Mouse (Mus musculus): Measurements from ENCODE around the gene Krtap12-1. TPM values are rescaled to one million over a fixed set of nuclear protein-coding genes. Genes with fewer than 3 reads are reported as not detected.
"Not testable (repeated sequence)": the region's sequence is repeated elsewhere in the genome, so short reads cannot be mapped to it uniquely, and the experiment has no call there.

Gene Krtap12-1
- polyA plus RNA-seq, 1 experiment from 2014 or later: not detected

DNA sequence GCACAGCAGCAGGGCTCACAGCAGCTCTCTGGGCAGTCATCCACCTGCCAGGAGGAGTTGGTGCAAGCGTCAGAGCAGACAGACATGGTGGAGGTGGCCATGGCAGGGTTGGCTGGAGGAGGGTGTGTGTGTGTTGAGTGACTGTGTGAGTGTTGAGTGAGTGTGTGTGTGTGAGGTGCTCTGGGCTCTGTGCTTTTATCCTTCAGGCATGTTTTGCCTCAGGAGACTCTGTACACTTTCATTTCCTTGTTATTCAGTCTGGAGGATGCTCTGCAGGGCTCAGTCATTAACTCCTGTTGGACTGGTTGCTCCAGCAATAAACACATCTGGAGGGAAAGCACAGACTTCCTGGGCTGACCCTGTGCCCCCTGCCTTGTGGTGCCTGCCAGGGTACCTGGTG, 30.9 kb downstream of the Krtap12-1 start, which contains the start of gene Gm9736:
Gene Gm9736 (minus strand): TSS at position 101 of the 400 bp plus-strand sequence.
- not testable (repeated sequence) for H3K27me3 ChIP-seq; H3K36me3 ChIP-seq; H3K9ac ChIP-seq (replicated peaks); H3K4me3 ChIP-seq (replicated peaks); H3K9me3 ChIP-seq; H3K4me2 ChIP-seq (replicated peaks); H3K4me1 ChIP-seq (replicated peaks); ATAC-seq
- peak within 1 kb of the TSS; percentile 35; the same call in 1 of the 2 replicates for H3K27ac ChIP-seq
- whole genome bisulfite sequencing: 50% methylated on average over 1 of the region's 1 CpGs

DNA sequence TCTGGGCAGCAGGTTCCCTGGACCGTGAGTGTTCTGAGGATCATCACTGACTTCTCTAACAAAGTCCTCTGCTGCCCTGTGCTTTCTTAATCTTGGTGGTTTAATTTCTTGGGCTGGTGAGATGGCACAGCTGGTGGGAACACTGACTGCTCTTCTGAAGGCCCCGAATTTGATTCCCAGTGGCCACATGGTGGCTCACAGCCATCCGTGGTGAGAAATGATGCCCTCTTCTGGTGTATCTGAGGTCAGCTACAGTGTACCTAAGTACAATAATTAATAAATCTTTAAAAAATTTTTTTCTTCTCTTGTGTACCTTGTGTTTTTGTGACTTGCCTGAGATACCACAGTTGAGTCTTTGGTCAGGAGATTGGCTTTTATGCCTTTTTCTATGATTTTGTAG, 31.9 kb downstream of the Krtap12-1 start:
- H3K4me3 ChIP-seq (replicated peaks); H3K9ac ChIP-seq (replicated peaks); ATAC-seq; H3K4me1 ChIP-seq (replicated peaks); H3K27ac ChIP-seq; H3K9me3 ChIP-seq; H3K27me3 ChIP-seq; H3K36me3 ChIP-seq; H3K4me2 ChIP-seq (replicated peaks): not testable (repeated sequence)
- 65% methylated on average over 3 of the region's 3 CpGs for WGBS

DNA sequence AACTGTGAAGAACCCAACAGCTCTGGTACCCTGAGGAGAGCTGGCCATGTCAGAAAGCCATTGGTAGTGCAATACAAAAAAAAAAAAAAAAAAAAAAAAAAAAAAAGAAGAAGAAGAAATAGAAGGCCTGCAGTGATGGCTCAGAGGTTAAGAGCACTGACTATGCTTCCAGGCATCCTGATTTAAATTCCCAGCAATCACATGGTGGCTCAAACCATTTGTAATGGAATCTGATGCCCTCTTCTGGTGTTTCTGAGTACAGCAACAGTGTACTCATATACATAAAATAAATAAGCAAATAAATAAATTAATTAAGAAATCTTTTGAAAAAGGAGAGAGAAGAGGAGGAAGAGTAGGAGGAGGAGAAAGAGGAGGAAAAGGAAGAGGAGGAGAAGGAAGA, 33.0 kb downstream of the Krtap12-1 start:
- Histone ChIP-seq H3K27me3 (no peaks in the 10 kb centered on the region), H3K4me3 (replicated peaks) (no peak overlapping the region), H3K36me3 (no peaks in the 10 kb centered on the region), H3K4me1 (replicated peaks) (0 out of 2 replicates have a peak, but pooled peaks cover 6% of the 10 kb centered on the region), H3K27ac (no peak overlapping the region), H3K9ac (replicated peaks) (no peak overlapping the region), H3K9me3 (no peaks in the 10 kb centered on the region), H3K4me2 (replicated peaks) (no peak overlapping the region)
- no peak for ATAC-seq

DNA sequence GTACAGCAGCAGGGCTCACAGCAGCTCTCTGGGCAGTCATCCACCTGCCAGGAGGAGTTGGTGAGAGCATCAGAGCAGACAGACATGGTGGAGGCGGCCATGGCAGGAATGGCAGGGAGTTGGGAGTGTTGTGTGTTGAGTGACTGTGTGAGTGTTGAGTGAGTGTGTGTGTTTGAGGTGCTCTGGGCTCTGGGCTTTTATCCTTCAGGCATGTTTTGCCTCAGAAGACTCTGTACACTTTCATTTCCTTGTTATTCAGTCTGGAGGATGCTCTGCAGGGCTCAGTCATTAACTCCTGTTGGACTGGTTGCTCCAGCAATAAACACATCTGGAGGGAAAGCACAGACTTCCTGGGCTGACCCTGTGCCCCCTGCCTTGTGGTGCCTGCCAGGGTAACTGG, 39.2 kb downstream of the Krtap12-1 start, which contains the start of gene Gm3233:
Gene Gm3233 (minus strand): TSS at position 101 of the 400 bp plus-strand sequence.
- not testable (repeated sequence) for H3K9ac ChIP-seq (replicated peaks); H3K27me3 ChIP-seq; H3K4me1 ChIP-seq (replicated peaks); H3K4me2 ChIP-seq (replicated peaks); H3K9me3 ChIP-seq; H3K27ac ChIP-seq; ATAC-seq; H3K36me3 ChIP-seq; H3K4me3 ChIP-seq (replicated peaks)
- WGBS: 70% methylated on average over 1 of the region's 1 CpGs

DNA sequence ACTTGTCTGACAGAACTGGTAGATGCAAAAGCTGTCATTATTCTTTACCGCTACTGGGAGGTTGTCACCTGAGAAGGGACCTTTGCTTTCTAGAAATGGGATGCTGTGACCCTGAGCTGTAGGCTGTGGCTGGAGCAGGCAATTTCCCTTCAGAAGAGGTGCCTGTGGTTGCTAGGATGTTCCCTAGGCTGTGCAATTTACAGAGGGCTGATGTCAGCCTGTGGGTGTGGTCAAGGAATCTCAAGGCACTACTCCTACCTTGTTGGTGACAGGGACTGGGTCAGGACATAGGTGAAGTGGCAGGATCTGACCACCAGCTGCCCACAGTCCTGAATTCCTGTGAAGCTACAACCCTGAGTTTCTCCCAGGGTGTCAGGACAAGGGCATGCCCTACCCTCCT, 49.3 kb downstream of the Krtap12-1 start:
- no peaks in the 10 kb centered on the region for H3K27me3 ChIP-seq
- no peak overlapping the region for H3K9ac ChIP-seq (replicated peaks)
- no peaks in the 10 kb centered on the region for H3K4me1 ChIP-seq (replicated peaks)
- no peak overlapping the region for H3K4me3 ChIP-seq (replicated peaks)
- no peaks in the 10 kb centered on the region for H3K36me3 ChIP-seq
- ATAC-seq: no peak
- H3K27ac ChIP-seq: no peak overlapping the region
- 87% methylated on average over 1 of the region's 1 CpGs for WGBS
- H3K9me3 ChIP-seq: no peaks in the 10 kb centered on the region
- no peak overlapping the region for H3K4me2 ChIP-seq (replicated peaks)

Other genes starting within 250 kb of the Krtap12-1 start
- 38.5 and 41.6 TPM in 2 replicates for gene Fam207a, start 204.8 kb upstream of the Krtap12-1 start, polyA plus RNA-seq (2015; fragmentation: Nextera tagmentation; extraction: Ambion mirVana)
- gene Itgb2, start 190.3 kb upstream of the Krtap12-1 start, polyA plus RNA-seq (2015; fragmentation: Nextera tagmentation; extraction: Ambion mirVana): 0.61 and 0.87 TPM in 2 replicates
- gene Pttg1ip, start 138.9 kb upstream of the Krtap12-1 start, polyA plus RNA-seq (2015; fragmentation: Nextera tagmentation; extraction: Ambion mirVana): 57.5 and 59.0 TPM in 2 replicates
- 302 and 320 TPM in 2 replicates for gene Sumo3, start 114.5 kb upstream of the Krtap12-1 start, polyA plus RNA-seq (2015; fragmentation: Nextera tagmentation; extraction: Ambion mirVana)
- 2.5 TPM in 1 of 2 replicates, not detected in the other for gene Gm49325, start 114.4 kb upstream of the Krtap12-1 start, polyA plus RNA-seq (2015; fragmentation: Nextera tagmentation; extraction: Ambion mirVana)
- 89.8 and 95.5 TPM in 2 replicates for gene Ube2g2, start 98.3 kb upstream of the Krtap12-1 start, polyA plus RNA-seq (2015; fragmentation: Nextera tagmentation; extraction: Ambion mirVana)
- 0.67 and 1.2 TPM in 2 replicates for gene Tspear, start 34.0 kb upstream of the Krtap12-1 start, polyA plus RNA-seq (2015; fragmentation: Nextera tagmentation; extraction: Ambion mirVana)
- not detected in 2 replicates for gene Gm19402, start 29.8 kb upstream of the Krtap12-1 start, polyA plus RNA-seq (2015; fragmentation: Nextera tagmentation; extraction: Ambion mirVana)
- not detected in 2 replicates for gene Gm9508, start 23.4 kb upstream of the Krtap12-1 start, polyA plus RNA-seq (2015; fragmentation: Nextera tagmentation; extraction: Ambion mirVana)
- gene Gm10272, start 14.0 kb upstream of the Krtap12-1 start, polyA plus RNA-seq (2015; fragmentation: Nextera tagmentation; extraction: Ambion mirVana): not detected in 2 replicates
- gene Gm10024, start 9.1 kb upstream of the Krtap12-1 start, polyA plus RNA-seq (2015; fragmentation: Nextera tagmentation; extraction: Ambion mirVana): not detected in 2 replicates
- gene Gm10142, start 4.8 kb upstream of the Krtap12-1 start, polyA plus RNA-seq (2015; fragmentation: Nextera tagmentation; extraction: Ambion mirVana): not detected in 2 replicates
- gene Gm10100, start 5.9 kb downstream of the Krtap12-1 start, polyA plus RNA-seq (2015; fragmentation: Nextera tagmentation; extraction: Ambion mirVana): not detected in 2 replicates
- gene Gm18596, start 22.0 kb downstream of the Krtap12-1 start, polyA plus RNA-seq (2015; fragmentation: Nextera tagmentation; extraction: Ambion mirVana): not detected in 2 replicates
- gene Gm9736, start 30.8 kb downstream of the Krtap12-1 start, polyA plus RNA-seq (2015; fragmentation: Nextera tagmentation; extraction: Ambion mirVana): not detected in 2 replicates
- gene Gm3233, start 39.1 kb downstream of the Krtap12-1 start, polyA plus RNA-seq (2015; fragmentation: Nextera tagmentation; extraction: Ambion mirVana): not detected in 2 replicates
- gene Gm3238, start 50.7 kb downstream of the Krtap12-1 start, polyA plus RNA-seq (2015; fragmentation: Nextera tagmentation; extraction: Ambion mirVana): not detected in 2 replicates
- not detected in 2 replicates for gene Gm7138, start 56.3 kb downstream of the Krtap12-1 start, polyA plus RNA-seq (2015; fragmentation: Nextera tagmentation; extraction: Ambion mirVana)
- gene Gm3250, start 61.9 kb downstream of the Krtap12-1 start, polyA plus RNA-seq (2015; fragmentation: Nextera tagmentation; extraction: Ambion mirVana): not detected in 2 replicates
- gene Gm7137, start 67.6 kb downstream of the Krtap12-1 start, polyA plus RNA-seq (2015; fragmentation: Nextera tagmentation; extraction: Ambion mirVana): not detected in 2 replicates
- gene Gm9639, start 74.5 kb downstream of the Krtap12-1 start, polyA plus RNA-seq (2015; fragmentation: Nextera tagmentation; extraction: Ambion mirVana): not detected in 2 replicates
- not detected in 2 replicates for gene Gm19668, start 78.5 kb downstream of the Krtap12-1 start, polyA plus RNA-seq (2015; fragmentation: Nextera tagmentation; extraction: Ambion mirVana)
- not detected in 2 replicates for gene Gm9507, start 91.2 kb downstream of the Krtap12-1 start, polyA plus RNA-seq (2015; fragmentation: Nextera tagmentation; extraction: Ambion mirVana)
- not detected in 2 replicates for gene Gm2696, start 94.1 kb downstream of the Krtap12-1 start, polyA plus RNA-seq (2015; fragmentation: Nextera tagmentation; extraction: Ambion mirVana)
- not detected in 2 replicates for gene Krtap10-4, start 106.5 kb downstream of the Krtap12-1 start, polyA plus RNA-seq (2015; fragmentation: Nextera tagmentation; extraction: Ambion mirVana)
- not detected in 2 replicates for gene Krtap10-10, start 115.3 kb downstream of the Krtap12-1 start, polyA plus RNA-seq (2015; fragmentation: Nextera tagmentation; extraction: Ambion mirVana)
- gene Gm36176, start 126.2 kb downstream of the Krtap12-1 start, polyA plus RNA-seq (2015; fragmentation: Nextera tagmentation; extraction: Ambion mirVana): not detected in 2 replicates
- gene Gm10318, start 132.3 kb downstream of the Krtap12-1 start, polyA plus RNA-seq (2015; fragmentation: Nextera tagmentation; extraction: Ambion mirVana): not detected in 2 replicates
- gene Gm3285, start 141.4 kb downstream of the Krtap12-1 start, polyA plus RNA-seq (2015; fragmentation: Nextera tagmentation; extraction: Ambion mirVana): not detected in 2 replicates
- gene Lrrc3, start 181.9 kb downstream of the Krtap12-1 start, polyA plus RNA-seq (2015; fragmentation: Nextera tagmentation; extraction: Ambion mirVana): 9.8 and 10.3 TPM in 2 replicates
- 2.7 and 3.3 TPM in 2 replicates for gene Trpm2, start 250.0 kb downstream of the Krtap12-1 start, polyA plus RNA-seq (2015; fragmentation: Nextera tagmentation; extraction: Ambion mirVana)

Data from midbrain, embryonic 13.5 days (tissue).